Mouse (Mus musculus) embryonic facial prominence, embryonic 11.5 days (tissue): ENCODE measurements around the gene 4930404H24Rik. TPM values are rescaled to one million over a fixed set of nuclear protein-coding genes. Genes with fewer than 3 reads are reported as not detected.
A peak's percentile ranks its signal among the peaks of the same experiment; 100 is the strongest.

Source experiments
- ATAC-seq: fragments of 200-750 bp; cut with Nextera tagmentation; replicated peaks from 2 replicates; pipeline ENCODE4 v1.8.0; 2017; ENCODE audit warnings: low read depth; ENCODE audit not compliant: insufficient number of reproducible peaks, low FRiP score, low TSS enrichment
- DNase-seq: peaks from one replicate; pipeline ENCODE4 v3.0.0-alpha.2; 2015; ENCODE audit warnings: low spot score
- H3K27ac ChIP-seq: fragments of 300-500 bp; sonication (generic); replicated peaks from 2 replicates; pipeline ENCODE4 v1.5.1; 2014; ENCODE audit warnings: mild to moderate bottlenecking, low read depth, low read length, control low read depth
- H3K27me3 ChIP-seq: fragments of 300-500 bp; sonication (generic); 2 replicates; pipeline ENCODE4 v1.6.1; 2014; ENCODE audit warnings: mild to moderate bottlenecking, low read length, moderate library complexity, mixed read lengths; ENCODE audit not compliant: control insufficient read depth, insufficient read depth
- H3K36me3 ChIP-seq: fragments of 300-500 bp; sonication (generic); replicated peaks from 2 replicates; pipeline ENCODE4 v1.6.1; 2014; ENCODE audit warnings: low read depth, mild to moderate bottlenecking, low read length, moderate library complexity, mixed read lengths; ENCODE audit not compliant: control insufficient read depth, insufficient read depth
- H3K4me1 ChIP-seq: fragments of 300-500 bp; sonication (generic); 2 replicates; pipeline ENCODE4 v1.6.1; 2014; ENCODE audit warnings: low read length, mixed read lengths; ENCODE audit not compliant: control insufficient read depth, insufficient read depth
- H3K4me2 ChIP-seq: fragments of 300-500 bp; sonication (generic); 2 replicates; pipeline ENCODE4 v1.6.1; 2014; ENCODE audit warnings: low read depth, mild to moderate bottlenecking, control low read depth, low read length, moderate library complexity
- H3K4me3 ChIP-seq: fragments of 300-500 bp; sonication (generic); 2 replicates; pipeline ENCODE4 v1.5.1; 2014; ENCODE audit warnings: low read depth, low read length, control low read depth
- H3K9ac ChIP-seq: fragments of 300-500 bp; sonication (generic); replicated peaks from 2 replicates; pipeline ENCODE4 v1.6.1; 2014; ENCODE audit warnings: mild to moderate bottlenecking, control low read depth, low read length
- H3K9me3 ChIP-seq: fragments of 300-500 bp; sonication (generic); replicated peaks from 2 replicates; pipeline ENCODE4 v1.6.1; 2016; ENCODE audit warnings: mild to moderate bottlenecking, low read length, inconsistent platforms, mixed read lengths; ENCODE audit not compliant: control insufficient read depth
- WGBS: fragments of 180-500 bp; shearing (Covaris S2); extraction: QIAGEN DNeasy Blood & Tissue Kit; methylation state at CpG from one replicate; pipeline ENCODE4 v1.1.7; 2014; 5-methylcytosine and 5-hydroxymethylcytosine counted together
- polyA plus RNA-seq: library from polyadenylated mRNA; unstranded; fragments of >200 nt; fragmentation: Nextera tagmentation; extraction: Ambion mirVana; gene quantifications from 2 replicates; pipeline ENCODE4 v1.2.1, GENCODE M21; 2014

Gene 4930404H24Rik
- polyA plus RNA-seq, 1 experiment from 2014 or later: not detected

DNA sequence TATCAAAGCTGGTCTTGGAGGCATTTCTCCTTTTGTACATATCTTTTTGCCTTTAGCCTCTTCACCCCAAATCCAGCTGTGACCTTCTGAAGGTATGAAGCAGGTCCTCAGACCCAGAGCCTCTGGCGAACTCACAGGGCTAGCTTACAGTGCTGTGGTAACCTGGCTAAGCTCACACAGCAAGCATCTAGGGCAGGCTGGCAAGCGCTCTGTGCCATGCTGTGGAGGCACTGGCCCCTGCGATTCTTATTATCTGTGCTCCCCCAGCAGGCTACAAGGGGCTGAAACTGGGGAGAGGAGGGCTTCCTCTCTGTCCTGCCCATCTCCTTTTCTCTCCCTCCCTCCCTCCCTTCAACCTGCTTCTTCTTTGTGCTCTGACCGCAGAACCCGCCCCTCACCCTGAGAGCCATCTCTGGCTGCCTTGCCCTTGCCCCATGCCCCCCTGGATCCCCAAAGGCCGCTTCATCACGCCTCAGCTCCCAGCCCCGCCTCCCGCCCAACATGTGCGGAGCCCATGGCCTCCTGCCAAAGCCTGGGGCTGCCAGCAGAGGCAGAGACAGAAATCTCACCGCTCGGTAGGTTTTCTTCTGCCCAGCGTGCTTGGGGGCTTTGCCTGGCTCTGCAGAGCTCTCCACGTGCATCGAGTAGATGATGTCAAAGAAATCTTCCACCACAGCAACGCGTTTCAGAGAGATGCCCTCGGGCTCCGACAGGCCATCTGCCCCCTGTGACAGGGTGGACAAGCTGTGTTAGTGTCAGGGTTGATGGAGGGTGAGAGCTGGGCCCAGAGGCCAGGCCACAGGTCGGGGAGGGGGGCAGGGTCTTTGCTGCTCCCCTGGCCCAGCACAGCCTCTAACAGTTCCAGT is 9.2 kb upstream of the 4930404H24Rik start:
- Histone ChIP-seq H3K4me2 (peak overlapping the region; percentile 1; the same call in 1 of the 2 replicates), H3K9me3 (no peaks in the 10 kb centered on the region), H3K27me3 (no peaks in the 10 kb centered on the region; the same call in 1 of the 2 replicates), H3K27ac (no peak overlapping the region), H3K9ac (peak overlapping the region; percentile 41), H3K36me3 (no peaks in the 10 kb centered on the region), H3K4me1 (peaks cover 10% of the 10 kb centered on the region; the same call in 1 of the 2 replicates), H3K4me3 (no peak overlapping the region)
- WGBS: 6% methylated on average over 19 of the region's 20 CpGs
- DNase-seq (peak; percentile 61), ATAC-seq (peak; percentile 26; the same call in 1 of the 2 replicates)

DNA sequence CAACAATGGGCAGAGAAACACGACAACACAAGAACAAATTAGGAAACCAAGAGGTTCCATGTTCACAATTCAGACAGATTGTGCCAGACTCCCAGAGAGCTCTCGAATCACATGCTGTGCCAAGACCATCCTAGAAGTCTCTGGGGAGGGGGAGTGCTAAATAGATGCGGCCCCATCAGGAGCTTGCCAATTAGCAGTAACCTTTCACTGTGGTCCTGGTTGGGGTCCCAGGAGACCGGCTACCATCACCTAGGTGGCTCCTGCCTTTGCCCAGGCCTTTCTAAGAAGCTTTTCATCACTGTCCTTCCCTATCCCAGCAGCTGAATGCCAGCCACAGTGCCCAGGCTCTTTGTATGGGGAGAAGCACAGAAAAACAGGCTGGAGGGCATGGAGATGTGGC is 8.5 kb upstream of the 4930404H24Rik start:
- ATAC-seq (no peak), DNase-seq (no peak)
- Histone ChIP-seq H3K9me3 (no peaks in the 10 kb centered on the region), H3K4me3 (no peak overlapping the region), H3K4me2 (no peak overlapping the region), H3K9ac (peak overlapping the region; percentile 41; the same call in 1 of the 2 replicates), H3K36me3 (no peaks in the 10 kb centered on the region), H3K27ac (no peak overlapping the region), H3K4me1 (peaks cover 10% of the 10 kb centered on the region; the same call in 1 of the 2 replicates), H3K27me3 (no peaks in the 10 kb centered on the region; the same call in 1 of the 2 replicates)
- WGBS: 40% methylated on average over 4 of the region's 4 CpGs

DNA sequence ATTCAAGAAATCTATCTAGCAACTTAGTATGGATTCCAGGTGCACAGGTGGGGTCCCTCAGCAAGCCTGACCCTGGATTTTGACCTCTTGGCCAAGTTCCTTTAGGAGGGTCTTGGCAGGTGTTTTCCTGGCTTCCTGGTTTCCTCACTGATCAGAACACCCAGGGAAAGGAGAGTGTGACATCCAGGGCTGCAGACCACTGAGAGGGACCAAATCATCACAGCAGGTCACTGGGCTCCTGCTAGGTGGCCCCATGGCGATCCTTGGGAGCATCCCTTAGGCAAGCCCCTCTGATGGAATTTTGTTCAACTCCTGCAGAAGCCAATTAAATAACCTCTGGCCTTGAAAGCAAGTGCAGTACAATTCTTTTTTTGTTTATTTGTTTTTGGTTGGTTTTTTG is 2.5 kb upstream of the 4930404H24Rik start:
- DNase-seq (no peak), ATAC-seq (no peak)
- 70% methylated on average over 1 of the region's 1 CpGs for WGBS
- no peak overlapping the region for H3K27ac ChIP-seq
- H3K9me3 ChIP-seq: no peaks in the 10 kb centered on the region
- no peaks in the 10 kb centered on the region for H3K36me3 ChIP-seq
- no peak overlapping the region for H3K9ac ChIP-seq
- no peak overlapping the region for H3K4me2 ChIP-seq
- no peak overlapping the region for H3K4me3 ChIP-seq
- peaks cover 12% of the 10 kb centered on the region for H3K4me1 ChIP-seq
- H3K27me3 ChIP-seq: peaks cover 7% of the 10 kb centered on the region

DNA sequence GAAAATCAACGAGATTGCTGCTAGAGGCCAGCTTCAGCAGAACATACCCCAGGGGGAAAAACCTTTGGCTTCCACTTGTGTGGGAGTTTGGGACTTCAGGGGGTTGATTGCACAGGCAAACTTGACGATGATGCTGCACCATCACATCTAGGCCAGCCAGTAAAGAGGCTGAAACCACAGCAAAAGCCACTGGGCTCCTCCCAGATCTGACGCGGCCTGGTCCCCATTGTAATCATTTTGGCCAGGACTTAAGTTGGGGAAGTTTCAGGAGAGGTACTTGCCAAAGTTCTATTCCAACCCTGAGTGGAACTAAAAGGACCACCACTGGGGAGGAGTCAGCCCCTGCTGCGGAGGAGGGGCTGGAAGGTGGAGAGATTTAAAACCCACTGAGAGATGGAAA is 1.6 kb upstream of the 4930404H24Rik start:
- no peak overlapping the region for H3K4me3 ChIP-seq
- peaks cover 12% of the 10 kb centered on the region for H3K4me1 ChIP-seq
- DNase-seq (no peak), ATAC-seq (no peak)
- no peak overlapping the region for H3K9ac ChIP-seq
- WGBS: 21% methylated on average over 5 of the region's 5 CpGs
- no peaks in the 10 kb centered on the region for H3K36me3 ChIP-seq
- H3K27me3 ChIP-seq: peaks cover 7% of the 10 kb centered on the region
- H3K9me3 ChIP-seq: no peaks in the 10 kb centered on the region
- H3K4me2 ChIP-seq: no peak overlapping the region
- no peak overlapping the region for H3K27ac ChIP-seq

DNA sequence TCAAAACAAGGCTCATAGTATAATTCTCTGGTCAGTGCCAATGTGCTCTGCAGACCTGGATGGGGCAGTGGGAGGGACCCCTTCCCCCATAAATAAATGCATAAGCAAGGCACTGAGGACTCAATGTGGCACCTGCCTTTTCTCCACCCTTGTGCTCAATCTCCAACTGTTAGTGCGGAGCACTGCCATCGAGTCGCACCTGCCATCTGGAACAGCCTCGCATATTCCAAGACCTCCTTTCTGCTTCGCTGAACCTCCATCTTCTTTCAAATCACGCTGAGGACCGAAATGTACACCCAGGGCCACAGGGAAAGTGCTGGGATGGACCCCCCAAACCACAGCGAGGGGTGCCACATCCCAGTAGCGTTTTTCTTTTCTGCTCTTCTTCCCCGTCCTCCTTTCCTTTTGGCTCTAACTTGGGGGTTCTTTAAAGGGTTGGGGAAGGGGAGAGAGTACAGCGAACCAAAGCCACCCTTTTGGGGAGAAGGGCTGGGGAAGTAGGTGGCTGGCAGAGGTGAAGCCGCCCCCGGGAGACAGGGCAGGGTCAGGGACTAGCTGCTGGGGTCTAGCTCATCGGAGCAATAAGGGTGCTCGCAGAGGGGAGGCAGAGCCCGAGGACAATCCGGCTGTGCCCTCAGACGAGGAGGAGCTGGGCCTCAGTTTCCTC is 945 bp upstream of the 4930404H24Rik start:
- Histone ChIP-seq H3K4me1 (peaks cover 15% of the 10 kb centered on the region), H3K27me3 (peaks cover 7% of the 10 kb centered on the region)
- WGBS: 9% methylated on average over 18 of the region's 18 CpGs

DNA sequence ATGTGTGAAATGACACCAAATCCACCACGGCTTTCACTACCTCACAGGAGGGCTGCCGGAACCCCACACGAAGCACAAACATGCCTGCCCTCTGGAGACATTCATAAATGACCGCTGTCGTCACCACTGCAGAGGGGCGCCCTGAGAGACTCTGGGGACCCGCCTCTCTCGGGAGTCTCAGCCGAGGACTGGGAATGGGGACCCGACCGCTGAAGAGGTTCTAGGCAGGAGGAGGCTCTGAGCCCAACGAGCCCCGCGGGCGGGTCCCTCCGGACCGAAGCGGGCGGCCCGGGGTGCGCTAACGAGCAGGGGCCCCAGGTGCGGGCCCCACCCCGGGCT is 442 bp upstream of the 4930404H24Rik start:
- H3K27me3 ChIP-seq: peaks cover 7% of the 10 kb centered on the region
- DNase-seq (no peak), ATAC-seq (peak; percentile 5; the same call in 1 of the 2 replicates)
- under 1% methylated on average over 23 of the region's 24 CpGs for WGBS
- H3K9me3 ChIP-seq: no peaks in the 10 kb centered on the region
- peak overlapping the region; percentile 99 for H3K4me2 ChIP-seq
- peaks cover 17% of the 10 kb centered on the region for H3K4me1 ChIP-seq
- peak overlapping the region; percentile 49 for H3K4me3 ChIP-seq
- H3K36me3 ChIP-seq: no peaks in the 10 kb centered on the region
- H3K27ac ChIP-seq: no peak overlapping the region
- H3K9ac ChIP-seq: peak overlapping the region; percentile 54

More for the DNA sequence above, 945 bp upstream of the 4930404H24Rik start:
- Histone ChIP-seq H3K9ac (0 out of 2 replicates have a peak overlapping the region, but pooled peaks have one; percentile 54), H3K9me3 (no peaks in the 10 kb centered on the region), H3K4me3 (peak overlapping the region; percentile 49), H3K36me3 (no peaks in the 10 kb centered on the region), H3K27ac (no peak overlapping the region), H3K4me2 (peak overlapping the region; percentile 99)
- DNase-seq (no peak), ATAC-seq (no peak)

DNA sequence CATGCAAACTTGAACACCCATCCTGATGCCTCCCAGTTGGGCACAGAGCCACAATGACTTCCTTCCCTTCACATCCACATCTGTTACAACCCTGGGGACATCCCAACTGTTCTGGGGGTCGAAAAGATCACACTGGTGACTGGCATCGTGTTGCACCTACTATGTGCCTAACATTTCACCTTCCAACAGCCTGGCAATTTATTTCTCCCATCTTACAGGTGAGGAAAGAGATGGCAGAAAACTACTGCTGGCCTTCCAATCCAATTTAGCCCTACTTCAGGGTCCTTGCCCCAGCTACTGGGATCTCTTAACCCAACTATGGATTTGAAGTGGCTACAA is 772 bp downstream of the 4930404H24Rik start:
- Histone ChIP-seq H3K27me3 (peaks cover 7% of the 10 kb centered on the region), H3K27ac (no peak overlapping the region), H3K9ac (no peak overlapping the region), H3K9me3 (no peaks in the 10 kb centered on the region), H3K36me3 (no peaks in the 10 kb centered on the region), H3K4me1 (peaks cover 17% of the 10 kb centered on the region), H3K4me3 (no peak overlapping the region; the same call in 1 of the 2 replicates), H3K4me2 (peak overlapping the region; percentile 99)
- no peak for DNase-seq
- 25% methylated on average over 2 of the region's 2 CpGs for WGBS
- ATAC-seq: no peak
